Mouse (Mus musculus): ENCODE results near the gene Zzef1. TPM values are rescaled to one million over a fixed set of nuclear protein-coding genes. Genes with fewer than 3 reads are reported as not detected.

Zzef1 gene
- polyA plus RNA-seq, 1 experiment: 21.8 TPM

DNA sequence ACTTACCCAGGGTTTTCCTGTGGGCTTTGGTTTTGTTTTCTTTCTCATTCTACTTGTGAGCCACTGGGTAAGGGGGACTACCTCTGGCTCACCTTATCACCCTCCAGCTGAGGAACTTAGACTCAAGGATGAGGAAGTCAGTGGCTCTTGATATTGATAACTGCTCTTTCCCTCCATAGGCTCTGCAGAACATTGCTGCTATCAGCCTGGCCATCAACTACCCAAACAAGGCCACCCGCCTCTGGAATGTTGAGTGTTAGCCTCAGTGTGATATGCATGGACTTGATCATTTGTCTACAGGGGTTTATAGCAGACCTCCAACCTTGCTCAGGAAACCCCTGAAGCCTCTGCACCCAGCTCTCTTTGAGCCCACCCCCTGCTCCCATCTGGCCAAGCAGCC lies 128.4 kb downstream of the Zzef1 start:
- no peak for TF ChIP-seq CTCF (conservative IDR thresholded peaks at IDR 0.05; ENCODE audit: insufficient read depth, insufficient read length, low read depth, low read length)
- TF ChIP-seq POLR2A (IDR thresholded peaks at IDR 0.05; ENCODE audit: low read depth, low read length): no peak
- DNase-seq: no peak
- H3K4me3 ChIP-seq (ENCODE audit: insufficient read depth, low read depth, low read length): no peak overlapping the region
- 80% methylated on average over 1 of the region's 1 CpGs for WGBS
- no peak overlapping the region for H3K27ac ChIP-seq (ENCODE audit: insufficient read depth, low read depth, low read length)
- no peaks in the 10 kb centered on the region for H3K4me1 ChIP-seq (ENCODE audit: control insufficient read depth, insufficient read depth, low read length)
- H3K27me3 ChIP-seq (replicated peaks; ENCODE audit: control insufficient read depth, insufficient read depth, low read length): no peaks in the 10 kb centered on the region
- no peaks in the 10 kb centered on the region for H3K36me3 ChIP-seq (ENCODE audit: control insufficient read depth, insufficient read depth, low read length)

DNA sequence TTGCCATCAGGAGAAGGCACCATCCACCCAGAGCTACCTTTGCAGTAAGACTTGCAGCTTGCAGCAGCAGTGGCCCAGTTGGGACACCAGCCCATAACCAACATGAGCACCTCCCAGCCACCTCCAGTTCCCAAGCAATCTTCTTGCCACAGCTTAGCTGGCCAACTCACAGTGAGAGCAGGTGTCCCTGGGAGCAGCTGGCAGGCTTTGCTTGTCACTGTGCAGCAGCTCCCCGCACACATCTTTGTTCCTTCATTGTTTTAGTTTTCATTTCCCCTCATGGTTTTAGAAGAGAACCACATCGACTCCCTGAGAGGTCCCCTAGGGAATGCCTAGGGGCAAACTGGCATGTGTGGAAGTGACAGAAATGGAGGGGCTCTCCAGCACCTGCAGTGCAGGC lies 129.0 kb downstream of the Zzef1 start:
- no peaks in the 10 kb centered on the region for H3K36me3 ChIP-seq (ENCODE audit: control insufficient read depth, insufficient read depth, low read length)
- no peak overlapping the region for H3K4me3 ChIP-seq (ENCODE audit: insufficient read depth, low read depth, low read length)
- no peak for DNase-seq
- WGBS: 47% methylated on average over 2 of the region's 2 CpGs
- H3K27me3 ChIP-seq (replicated peaks; ENCODE audit: control insufficient read depth, insufficient read depth, low read length): no peaks in the 10 kb centered on the region
- H3K27ac ChIP-seq (ENCODE audit: insufficient read depth, low read depth, low read length): no peak overlapping the region
- no peaks in the 10 kb centered on the region for H3K4me1 ChIP-seq (ENCODE audit: control insufficient read depth, insufficient read depth, low read length)
- TF ChIP-seq CTCF (conservative IDR thresholded peaks at IDR 0.05; ENCODE audit: insufficient read depth, insufficient read length, low read depth, low read length): no peak
- no peak for TF ChIP-seq POLR2A (IDR thresholded peaks at IDR 0.05; ENCODE audit: low read depth, low read length)

DNA sequence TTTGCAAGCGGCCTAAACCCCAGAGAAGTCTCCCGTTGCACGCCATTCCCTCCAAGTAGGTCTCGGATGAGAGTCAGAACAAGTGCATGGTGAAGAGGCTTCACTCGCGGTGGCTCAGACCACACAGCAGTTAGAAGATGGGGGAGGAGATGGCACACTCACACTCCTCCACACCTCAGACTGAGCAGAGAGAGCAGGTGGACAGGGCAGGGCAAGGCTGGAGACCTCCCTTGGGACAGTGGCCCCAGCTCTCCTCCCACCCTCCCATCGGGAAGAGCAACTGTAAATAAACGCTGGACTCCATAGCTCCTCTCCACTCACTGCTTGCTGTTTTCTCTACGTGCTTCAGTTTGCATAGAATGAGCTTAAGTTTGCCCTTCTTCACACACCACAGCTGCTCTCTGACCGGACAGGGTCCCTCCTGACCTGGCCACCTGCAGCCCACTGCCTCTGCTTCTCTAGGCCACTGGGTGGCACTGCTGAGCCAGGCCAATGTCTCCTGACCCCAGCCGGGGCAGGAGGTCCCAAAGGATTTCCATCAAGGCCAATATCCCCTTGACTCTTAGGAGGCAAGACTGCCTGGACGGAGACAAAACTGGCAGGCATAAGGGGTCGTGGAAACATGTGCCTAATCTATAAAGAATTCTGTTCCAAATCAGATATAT lies 130.3 kb downstream of the Zzef1 start:
- no peak for TF ChIP-seq POLR2A (IDR thresholded peaks at IDR 0.05; ENCODE audit: low read depth, low read length)
- peak; percentile 92 for TF ChIP-seq CTCF (conservative IDR thresholded peaks at IDR 0.05; ENCODE audit: insufficient read depth, insufficient read length, low read depth, low read length)
- H3K4me1 ChIP-seq (ENCODE audit: control insufficient read depth, insufficient read depth, low read length): no peaks in the 10 kb centered on the region
- WGBS: 55% methylated on average over 13 of the region's 13 CpGs
- no peaks in the 10 kb centered on the region for H3K36me3 ChIP-seq (ENCODE audit: control insufficient read depth, insufficient read depth, low read length)
- peak; percentile 67 for DNase-seq
- no peak overlapping the region for H3K4me3 ChIP-seq (ENCODE audit: insufficient read depth, low read depth, low read length)
- H3K27me3 ChIP-seq (replicated peaks; ENCODE audit: control insufficient read depth, insufficient read depth, low read length): no peaks in the 10 kb centered on the region
- no peak overlapping the region for H3K27ac ChIP-seq (ENCODE audit: insufficient read depth, low read depth, low read length)

DNA sequence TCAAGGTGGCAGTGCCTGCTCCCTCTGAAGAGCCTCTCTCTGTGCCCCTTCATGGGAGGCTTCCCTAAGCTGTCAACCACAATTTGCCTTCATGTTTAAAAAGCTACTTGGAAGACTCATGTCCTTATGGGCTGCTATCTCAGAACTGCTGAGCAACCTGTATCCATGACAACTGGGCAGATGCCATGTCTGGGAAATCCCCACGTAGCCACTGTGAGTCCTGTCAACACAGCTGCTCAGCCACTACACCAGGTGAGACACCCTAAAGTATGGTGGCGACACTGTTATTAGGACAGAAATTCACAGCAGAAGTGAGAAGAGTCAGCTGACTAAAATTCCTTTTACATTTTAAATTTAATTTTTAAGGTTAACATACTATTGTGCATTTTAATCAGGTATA lies 132.5 kb downstream of the Zzef1 start:
- Histone ChIP-seq H3K4me3 (ENCODE audit: insufficient read depth, low read depth, low read length) (no peak overlapping the region), H3K27ac (ENCODE audit: insufficient read depth, low read depth, low read length) (no peak overlapping the region), H3K36me3 (ENCODE audit: control insufficient read depth, insufficient read depth, low read length) (no peaks in the 10 kb centered on the region), H3K27me3 (replicated peaks; ENCODE audit: control insufficient read depth, insufficient read depth, low read length) (no peaks in the 10 kb centered on the region), H3K4me1 (ENCODE audit: control insufficient read depth, insufficient read depth, low read length) (no peaks in the 10 kb centered on the region)
- TF ChIP-seq CTCF (conservative IDR thresholded peaks at IDR 0.05; ENCODE audit: insufficient read depth, insufficient read length, low read depth, low read length) (no peak), POLR2A (IDR thresholded peaks at IDR 0.05; ENCODE audit: low read depth, low read length) (no peak)
- DNase-seq: no peak
- WGBS: 69% methylated on average over 2 of the region's 2 CpGs

GRCm38 (mm10) chr11:72940208-72941143 lies 144.4 kb downstream of the Zzef1 start:
- Histone ChIP-seq H3K36me3 (ENCODE audit: control insufficient read depth, insufficient read depth, low read length) (no peaks in the 10 kb centered on the region), H3K4me3 (ENCODE audit: insufficient read depth, low read depth, low read length) (peak overlapping the region; percentile 38), H3K27me3 (replicated peaks; ENCODE audit: control insufficient read depth, insufficient read depth, low read length) (no peaks in the 10 kb centered on the region), H3K27ac (ENCODE audit: insufficient read depth, low read depth, low read length) (no peak overlapping the region), H3K4me1 (ENCODE audit: control insufficient read depth, insufficient read depth, low read length) (no peaks in the 10 kb centered on the region; the same call in 1 of the 2 replicates)
- DNase-seq: peak; percentile 56
- 46% methylated on average over 20 of the region's 20 CpGs for WGBS
- TF ChIP-seq POLR2A (IDR thresholded peaks at IDR 0.05; ENCODE audit: low read depth, low read length) (no peak), CTCF (conservative IDR thresholded peaks at IDR 0.05; ENCODE audit: insufficient read depth, insufficient read length, low read depth, low read length) (peak; percentile 70)

GRCm38 (mm10) chr11:72944996-72945793 lies 149.2 kb downstream of the Zzef1 start:
- Histone ChIP-seq H3K27me3 (replicated peaks; ENCODE audit: control insufficient read depth, insufficient read depth, low read length) (no peaks in the 10 kb centered on the region), H3K4me3 (ENCODE audit: insufficient read depth, low read depth, low read length) (no peak overlapping the region), H3K36me3 (ENCODE audit: control insufficient read depth, insufficient read depth, low read length) (no peaks in the 10 kb centered on the region), H3K27ac (ENCODE audit: insufficient read depth, low read depth, low read length) (no peak overlapping the region), H3K4me1 (ENCODE audit: control insufficient read depth, insufficient read depth, low read length) (no peaks in the 10 kb centered on the region; the same call in 1 of the 2 replicates)
- WGBS: 50% methylated on average over 7 of the region's 7 CpGs
- TF ChIP-seq POLR2A (IDR thresholded peaks at IDR 0.05; ENCODE audit: low read depth, low read length) (no peak), CTCF (conservative IDR thresholded peaks at IDR 0.05; ENCODE audit: insufficient read depth, insufficient read length, low read depth, low read length) (no peak)
- peak; percentile 67 for DNase-seq
